Mouse (Mus musculus) gastrocnemius, adult 2 months (tissue): Measurements from ENCODE around the gene Acer1. TPM values are rescaled to one million over a fixed set of nuclear protein-coding genes. Genes with fewer than 3 reads are reported as not detected.
"Not testable (repeated sequence)": the region's sequence is repeated elsewhere in the genome, so short reads cannot be mapped to it uniquely, and the experiment has no call there.

ENCODE experiments used
- DNase-seq: peaks from one replicate; pipeline ENCODE4 v3.0.0; 2022
- H3K27ac ChIP-seq: fragments of 200-600 bp; 2 replicates; pipeline ENCODE4 v1.8.1; 2022; ENCODE audit warnings: mild to moderate bottlenecking
- H3K4me3 ChIP-seq: fragments of 200-600 bp; 2 replicates; pipeline ENCODE4 v1.8.1; 2022; ENCODE audit warnings: mild to moderate bottlenecking, moderate library complexity
- CTCF ChIP-seq: fragments of 200-600 bp; IDR thresholded peaks from 2 replicates; pipeline ENCODE4 v1.8.1; 2022; ENCODE audit warnings: antibody characterized with exemption, mild to moderate bottlenecking, moderate library complexity
- intact Hi-C: fragments of 180-260 bp; cut with DNase I; formaldehyde crosslinking; loops from one replicate; pipeline ENCODE4 v1.15.1; 2025
- total RNA-seq, 2 experiments: library from RNA; stranded (reverse); gene quantifications; 2 replicates each; pipeline ENCODE4 v1.2.3; 2021

The Acer1 gene
- total RNA-seq, 2 experiments from 2014 or later, result not detected

GRCm38 (mm10) chr17:56929530-56929929 is 52.4 kb downstream of the Acer1 start:
- Histone ChIP-seq H3K4me3 (no peak overlapping the region), H3K27ac (peak overlapping the region; percentile 16; the same call in 1 of the 2 replicates)
- TF ChIP-seq CTCF, result no peak
- intact Hi-C loops, result no loop called here
- no peak for DNase-seq

- TF ChIP-seq CTCF, result no peak
- intact Hi-C loops, result no loop called here
- no peak overlapping the region for H3K4me3 ChIP-seq
- no peak overlapping the region for H3K27ac ChIP-seq
- DNase-seq, result no peak
These were observed 52.8 kb downstream of the Acer1 start for GRCm38 (mm10) chr17:56929101-56929500.

GRCm38 (mm10) chr17:56925998-56926397 is 55.9 kb downstream of the Acer1 start:
- TF ChIP-seq CTCF, result no peak
- no peak for DNase-seq
- intact Hi-C loops, result no loop called here
- no peak overlapping the region for H3K4me3 ChIP-seq
- no peak overlapping the region for H3K27ac ChIP-seq

GRCm38 (mm10) chr17:56919725-56920124 is 62.2 kb downstream of the Acer1 start:
- no peak for TF ChIP-seq CTCF
- Histone ChIP-seq H3K4me3 (no peak overlapping the region), H3K27ac (no peak overlapping the region)
- intact Hi-C loops, result no loop called here
- peak; percentile 3 for DNase-seq

- Histone ChIP-seq H3K4me3 (no peak overlapping the region), H3K27ac (0 out of 2 replicates have a peak overlapping the region, but pooled peaks have one; percentile 5)
- TF ChIP-seq CTCF, result no peak
- intact Hi-C loops, result no loop called here
- peak; percentile 47 for DNase-seq
These were observed 64.8 kb downstream of the Acer1 start for GRCm38 (mm10) chr17:56917166-56917565.

- H3K27ac ChIP-seq, result no peak overlapping the region
- H3K4me3 ChIP-seq, result no peak overlapping the region
- intact Hi-C loops, result no loop called here
- no peak for DNase-seq
- TF ChIP-seq CTCF, result no peak
These were observed 68.5 kb downstream of the Acer1 start for GRCm38 (mm10) chr17:56913444-56913843.

GRCm38 (mm10) chr17:56913023-56913422 is 68.9 kb downstream of the Acer1 start:
- no peak overlapping the region for H3K4me3 ChIP-seq
- DNase-seq, result no peak
- no peak overlapping the region for H3K27ac ChIP-seq
- TF ChIP-seq CTCF, result no peak
- intact Hi-C loops, result no loop called here

- intact Hi-C loops, DNase-seq: not testable (repeated sequence)
These were observed 72.2 kb downstream of the Acer1 start for GRCm38 (mm10) chr17:56909764-56910163.

GRCm38 (mm10) chr17:56907887-56908286 is 74.0 kb downstream of the Acer1 start:
- Histone ChIP-seq H3K4me3 (no peak overlapping the region), H3K27ac (peak overlapping the region; percentile 51)
- intact Hi-C loops, result no loop called here
- DNase-seq, result peak; percentile 53
- TF ChIP-seq CTCF, result no peak

More at GRCm38 (mm10) chr17:56909764-56910163, 72.2 kb downstream of the Acer1 start:
- not testable (repeated sequence) for H3K27ac ChIP-seq, H3K4me3 ChIP-seq

- TF ChIP-seq CTCF, result no peak
- Histone ChIP-seq H3K4me3 (no peak overlapping the region), H3K27ac (no peak overlapping the region)
- intact Hi-C loops, result no loop called here
- DNase-seq, result no peak
These were observed 74.8 kb downstream of the Acer1 start for GRCm38 (mm10) chr17:56907096-56907495.

GRCm38 (mm10) chr17:56906166-56906565 is 75.8 kb downstream of the Acer1 start:
- Histone ChIP-seq H3K4me3 (no peak overlapping the region), H3K27ac (no peak overlapping the region)
- DNase-seq, result no peak
- intact Hi-C loops, result no loop called here
- TF ChIP-seq CTCF, result no peak

Other genes with a start within 250 kb of the Acer1 start
- gene Nrtn, start 224.6 kb downstream of the Acer1 start, total RNA-seq, result 1 to 10 TPM; 3.1 to 3.7 TPM
- gene Dus3l, start 217.4 kb downstream of the Acer1 start, total RNA-seq, result 10 to 100 TPM; 16.3 to 17.6 TPM
- gene Prr22, start 211.9 kb downstream of the Acer1 start, total RNA-seq, result under 1 TPM; 0.14 to 0.36 TPM
- 1 to 10 TPM; 2.0 to 2.8 TPM for gene Rfx2, start 151.1 kb downstream of the Acer1 start, total RNA-seq
- gene Acsbg2, start 107.7 kb downstream of the Acer1 start, total RNA-seq, result not detected
- gene 1700061G19Rik, start 106.6 kb downstream of the Acer1 start, total RNA-seq, result not detected
- gene Mllt1, start 46.7 kb downstream of the Acer1 start, total RNA-seq, result 10 to 100 TPM; 20.3 to 21.2 TPM
- 10 to 100 TPM; 33.8 to 40.7 TPM for gene Clpp, start 8.2 kb upstream of the Acer1 start, total RNA-seq
- 10 to 100 TPM; 21.8 to 30.4 TPM for gene Alkbh7, start 15.2 kb upstream of the Acer1 start, total RNA-seq
- gene Pspn, start 17.9 kb upstream of the Acer1 start, total RNA-seq, result not detected
- gene Gtf2f1, start 29.2 kb upstream of the Acer1 start, total RNA-seq, result 10 to 100 TPM; 15.4 to 17.9 TPM
- not detected for gene Gm17949, start 29.3 kb upstream of the Acer1 start, total RNA-seq
- gene Khsrp, start 49.4 kb upstream of the Acer1 start, total RNA-seq, result 10 to 100 TPM; 26.6 to 30.5 TPM
- gene Slc25a41, start 59.5 kb upstream of the Acer1 start, total RNA-seq, result not detected
- gene Crb3, start 77.0 kb upstream of the Acer1 start, total RNA-seq, result not detected
- 10 to 100 TPM; 34.4 to 52.2 TPM for gene Slc25a23, start 77.7 kb upstream of the Acer1 start, total RNA-seq
- under 1 TPM; 0.22 to 0.56 TPM for gene Dennd1c, start 96.4 kb upstream of the Acer1 start, total RNA-seq
- 1 to 10 TPM in 1 of 2 experiments, under 1 TPM in 1; 0.64 to 1.7 TPM for gene Tubb4a, start 105.7 kb upstream of the Acer1 start, total RNA-seq
- under 1 TPM; 0.47 to 0.61 TPM for gene Tnfsf9, start 123.2 kb upstream of the Acer1 start, total RNA-seq
- gene Cd70, start 167.7 kb upstream of the Acer1 start, total RNA-seq, result not detected
- not detected for gene Tnfsf14, start 212.1 kb upstream of the Acer1 start, total RNA-seq
- 10 to 100 TPM; 10.3 to 24.5 TPM for gene C3, start 246.0 kb upstream of the Acer1 start, total RNA-seq